Mouse (Mus musculus): ENCODE measurements around the gene Tex12. TPM values are rescaled to one million over a fixed set of nuclear protein-coding genes. Genes with fewer than 3 reads are reported as not detected.

Gene Tex12
- total and polyA plus RNA-seq, 2 experiments from 2014 or later, result 0.17 TPM; not detected in 1

- peak; percentile 67 for ATAC-seq
- Histone ChIP-seq H3K4me2 (ENCODE audit: low read depth) (peak within 1 kb of the TSS; percentile 47), H3K4me3 (ENCODE audit: low read depth, low read length) (peak within 1 kb of the TSS; percentile 17), H3K36me3 (ENCODE audit: insufficient read depth) (no peaks in the 10 kb centered on the region), H3K9ac (peak within 1 kb of the TSS; percentile 34; the same call in 1 of the 2 replicates), H3K27ac (ENCODE audit: low read depth, low read length) (peak within 1 kb of the TSS; percentile 57), H3K4me1 (ENCODE audit: insufficient read depth) (peaks cover 7% of the 10 kb centered on the region; the same call in 1 of the 2 replicates), H3K27me3 (ENCODE audit: insufficient read depth, low read length) (no peaks in the 10 kb centered on the region), H3K9me3 (ENCODE audit: low read length) (no peaks in the 10 kb centered on the region)
- no peak for TF ChIP-seq CTCF (IDR thresholded peaks at IDR 0.05; ENCODE audit: low read depth)
- DNase-seq, result no peak
- WGBS, result 5% methylated on average over 2 of the region's 2 CpGs
Observed at GRCm38 (mm10) chr9:50555094-50555446, 6.1 kb downstream of the Tex12 start, which contains the start of gene Bco2. Gene Bco2 (minus strand): TSS chr9:50555181.

DNA sequence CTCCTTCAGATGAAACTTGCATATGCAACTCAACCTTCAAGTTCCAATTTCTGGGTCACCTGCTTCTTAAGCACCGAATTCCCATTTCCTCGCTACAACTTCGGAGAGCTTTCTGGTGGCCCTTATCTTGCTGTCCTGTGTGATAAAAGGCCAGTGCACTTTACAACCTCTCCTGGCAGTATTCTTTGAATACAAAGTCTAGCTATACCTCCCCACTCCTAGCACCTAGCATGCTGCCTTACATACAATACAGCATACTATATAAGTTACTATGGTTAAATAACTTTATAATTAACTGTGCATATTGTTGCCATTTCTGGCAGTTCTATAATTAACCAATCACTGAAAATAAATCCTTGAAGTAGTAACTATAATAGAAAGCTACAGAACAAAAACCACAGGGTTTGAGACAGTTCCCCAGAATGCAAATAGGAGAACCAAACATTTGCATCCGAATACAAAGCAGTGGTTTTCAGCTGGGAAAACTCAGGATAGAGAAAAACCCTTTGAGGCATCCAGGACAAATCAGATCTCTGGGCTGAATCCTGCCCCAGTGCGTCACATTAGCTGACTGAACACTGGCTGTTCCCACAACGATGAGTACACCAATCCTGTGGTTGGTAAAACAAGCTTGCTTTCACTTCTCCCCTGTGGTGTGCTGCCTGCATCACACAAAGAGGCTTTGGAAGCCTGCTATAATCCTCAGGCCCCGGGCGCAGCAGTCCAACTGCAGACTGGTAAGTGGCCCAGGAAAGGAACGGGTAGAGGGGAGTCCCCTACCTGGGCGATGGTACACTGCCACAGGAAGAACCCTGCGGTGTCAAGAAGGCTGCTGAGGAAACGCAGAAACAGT, 6.7 kb downstream of the Tex12 start, which contains the start of gene Il18:
Gene Il18, plus strand, starts transcription at position 587 of the 853 bp plus-strand sequence.
- H3K36me3 ChIP-seq (ENCODE audit: insufficient read depth), result no peaks in the 10 kb centered on the region
- peaks cover 7% of the 10 kb centered on the region; the same call in 1 of the 2 replicates for H3K4me1 ChIP-seq (ENCODE audit: insufficient read depth)
- peak within 1 kb of the TSS; percentile 47 for H3K4me2 ChIP-seq (ENCODE audit: low read depth)
- H3K9me3 ChIP-seq (ENCODE audit: low read length), result no peaks in the 10 kb centered on the region
- peak; percentile 99 for ATAC-seq
- no peaks in the 10 kb centered on the region for H3K27me3 ChIP-seq (ENCODE audit: insufficient read depth, low read length)
- TF ChIP-seq CTCF (IDR thresholded peaks at IDR 0.05; ENCODE audit: low read depth), result no peak
- peak within 1 kb of the TSS; percentile 17 for H3K4me3 ChIP-seq (ENCODE audit: low read depth, low read length)
- H3K9ac ChIP-seq, result peak within 1 kb of the TSS; percentile 34; the same call in 1 of the 2 replicates
- DNase-seq, result peak; percentile 80
- WGBS, result 10% methylated on average over 12 of the region's 12 CpGs
- peak within 1 kb of the TSS; percentile 57 for H3K27ac ChIP-seq (ENCODE audit: low read depth, low read length)

GRCm38 (mm10) chr9:50553547-50553946, 7.6 kb downstream of the Tex12 start:
- Histone ChIP-seq H3K4me2 (ENCODE audit: low read depth) (no peak overlapping the region), H3K9me3 (ENCODE audit: low read length) (no peaks in the 10 kb centered on the region), H3K4me3 (ENCODE audit: low read depth, low read length) (no peak overlapping the region), H3K9ac (no peak overlapping the region), H3K36me3 (ENCODE audit: insufficient read depth) (no peaks in the 10 kb centered on the region), H3K27me3 (ENCODE audit: insufficient read depth, low read length) (no peaks in the 10 kb centered on the region), H3K4me1 (ENCODE audit: insufficient read depth) (peaks cover 7% of the 10 kb centered on the region; the same call in 1 of the 2 replicates), H3K27ac (ENCODE audit: low read depth, low read length) (no peak overlapping the region)
- DNase-seq (no peak), ATAC-seq (no peak)
- no peak for TF ChIP-seq CTCF (IDR thresholded peaks at IDR 0.05; ENCODE audit: low read depth)
- WGBS, result 96% methylated on average over 2 of the region's 2 CpGs

DNA sequence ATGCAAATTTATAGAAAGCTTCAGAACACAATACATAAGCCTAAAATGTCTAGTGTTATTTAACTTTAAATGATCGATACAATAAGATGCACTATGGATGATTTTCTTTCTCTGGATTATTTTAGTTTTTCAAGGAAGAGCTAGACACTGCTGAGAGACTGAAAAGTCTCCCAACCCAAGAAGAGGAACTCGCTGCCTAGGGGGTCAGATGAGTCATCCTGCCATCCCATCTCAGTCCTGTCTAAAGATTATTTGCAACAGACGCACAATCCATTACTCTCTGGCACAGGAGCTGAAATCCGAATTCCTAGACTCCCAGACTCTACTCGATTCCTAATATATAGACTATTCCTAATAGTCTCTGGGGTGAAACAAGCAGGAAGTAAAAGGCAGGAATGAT, 8.9 kb downstream of the Tex12 start:
- no peak overlapping the region for H3K27ac ChIP-seq (ENCODE audit: low read depth, low read length)
- no peaks in the 10 kb centered on the region for H3K9me3 ChIP-seq (ENCODE audit: low read length)
- 87% methylated on average over 5 of the region's 5 CpGs for WGBS
- DNase-seq (no peak), ATAC-seq (no peak)
- H3K36me3 ChIP-seq (ENCODE audit: insufficient read depth), result no peaks in the 10 kb centered on the region
- no peak overlapping the region for H3K4me2 ChIP-seq (ENCODE audit: low read depth)
- no peak overlapping the region for H3K4me3 ChIP-seq (ENCODE audit: low read depth, low read length)
- no peaks in the 10 kb centered on the region for H3K27me3 ChIP-seq (ENCODE audit: insufficient read depth, low read length)
- H3K9ac ChIP-seq, result no peak overlapping the region
- TF ChIP-seq CTCF (IDR thresholded peaks at IDR 0.05; ENCODE audit: low read depth), result no peak
- H3K4me1 ChIP-seq (ENCODE audit: insufficient read depth), result peaks cover 7% of the 10 kb centered on the region; the same call in 1 of the 2 replicates

GRCm38 (mm10) chr9:50548936-50549335, 12.2 kb downstream of the Tex12 start:
- ATAC-seq (no peak), DNase-seq (no peak)
- Histone ChIP-seq H3K27ac (ENCODE audit: low read depth, low read length) (no peak overlapping the region), H3K4me2 (ENCODE audit: low read depth) (no peak overlapping the region), H3K36me3 (ENCODE audit: insufficient read depth) (no peaks in the 10 kb centered on the region), H3K27me3 (ENCODE audit: insufficient read depth, low read length) (no peaks in the 10 kb centered on the region), H3K9me3 (ENCODE audit: low read length) (no peaks in the 10 kb centered on the region), H3K4me3 (ENCODE audit: low read depth, low read length) (no peak overlapping the region), H3K9ac (no peak overlapping the region), H3K4me1 (ENCODE audit: insufficient read depth) (no peaks in the 10 kb centered on the region; the same call in 1 of the 2 replicates)
- TF ChIP-seq CTCF (IDR thresholded peaks at IDR 0.05; ENCODE audit: low read depth), result no peak
- WGBS, result 88% methylated on average over 4 of the region's 4 CpGs

- DNase-seq (no peak), ATAC-seq (no peak)
- TF ChIP-seq CTCF (IDR thresholded peaks at IDR 0.05; ENCODE audit: low read depth), result no peak
- no peaks in the 10 kb centered on the region for H3K9me3 ChIP-seq (ENCODE audit: low read length)
- H3K4me3 ChIP-seq (ENCODE audit: low read depth, low read length), result no peak overlapping the region
- H3K27ac ChIP-seq (ENCODE audit: low read depth, low read length), result no peak overlapping the region
- H3K27me3 ChIP-seq (ENCODE audit: insufficient read depth, low read length), result no peaks in the 10 kb centered on the region
- H3K4me1 ChIP-seq (ENCODE audit: insufficient read depth), result no peaks in the 10 kb centered on the region
- no peak overlapping the region for H3K9ac ChIP-seq
- H3K4me2 ChIP-seq (ENCODE audit: low read depth), result no peak overlapping the region
- H3K36me3 ChIP-seq (ENCODE audit: insufficient read depth), result no peaks in the 10 kb centered on the region
- 61% methylated on average over 5 of the region's 5 CpGs for WGBS
Observed at GRCm38 (mm10) chr9:50547859-50548478, 13.2 kb downstream of the Tex12 start.

- 70% methylated on average over 9 of the region's 9 CpGs for WGBS
- no peak for DNase-seq
- no peaks in the 10 kb centered on the region for H3K27me3 ChIP-seq (ENCODE audit: insufficient read depth, low read length)
- no peak overlapping the region for H3K27ac ChIP-seq (ENCODE audit: low read depth, low read length)
- no peak overlapping the region for H3K4me3 ChIP-seq (ENCODE audit: low read depth, low read length)
- no peaks in the 10 kb centered on the region for H3K9me3 ChIP-seq (ENCODE audit: low read length)
- H3K9ac ChIP-seq, result no peak overlapping the region
- no peak for ATAC-seq
- TF ChIP-seq CTCF (IDR thresholded peaks at IDR 0.05; ENCODE audit: low read depth), result no peak
- H3K36me3 ChIP-seq (ENCODE audit: insufficient read depth), result no peaks in the 10 kb centered on the region
- no peaks in the 10 kb centered on the region for H3K4me1 ChIP-seq (ENCODE audit: insufficient read depth)
- H3K4me2 ChIP-seq (ENCODE audit: low read depth), result no peak overlapping the region
Observed at GRCm38 (mm10) chr9:50542401-50542800, 18.7 kb downstream of the Tex12 start.

Data from forebrain, postnatal 0 days (tissue).